Mouse (Mus musculus): ENCODE measurements around the gene Mrpl22. TPM values are rescaled to one million over a fixed set of nuclear protein-coding genes. Genes with fewer than 3 reads are reported as not detected.
"Not testable (repeated sequence)": the region's sequence is repeated elsewhere in the genome, so short reads cannot be mapped to it uniquely, and the experiment has no call there.

The Mrpl22 gene
- polyA plus RNA-seq, 1 experiment from 2014 or later: 138 TPM

GRCm38 (mm10) chr11:58201052-58201451 is 29.6 kb downstream of the Mrpl22 start:
- no peak overlapping the region for H3K4me2 ChIP-seq (replicated peaks; ENCODE audit: low read depth, low read length)
- H3K4me1 ChIP-seq (ENCODE audit: insufficient read depth, low read length): no peaks in the 10 kb centered on the region
- H3K36me3 ChIP-seq (ENCODE audit: insufficient read depth, low read length): no peaks in the 10 kb centered on the region
- H3K27me3 ChIP-seq (ENCODE audit: insufficient read depth, low read length): no peaks in the 10 kb centered on the region
- H3K4me3 ChIP-seq (ENCODE audit: low read length): no peak overlapping the region
- H3K9ac ChIP-seq (replicated peaks; ENCODE audit: low read length): no peak overlapping the region
- ATAC-seq (ENCODE audit: low FRiP score, low TSS enrichment): no peak
- H3K27ac ChIP-seq (ENCODE audit: low read length): no peak overlapping the region
- WGBS: 91% methylated on average over 12 of the region's 12 CpGs
- H3K9me3 ChIP-seq (ENCODE audit: low read length): no peaks in the 10 kb centered on the region

DNA sequence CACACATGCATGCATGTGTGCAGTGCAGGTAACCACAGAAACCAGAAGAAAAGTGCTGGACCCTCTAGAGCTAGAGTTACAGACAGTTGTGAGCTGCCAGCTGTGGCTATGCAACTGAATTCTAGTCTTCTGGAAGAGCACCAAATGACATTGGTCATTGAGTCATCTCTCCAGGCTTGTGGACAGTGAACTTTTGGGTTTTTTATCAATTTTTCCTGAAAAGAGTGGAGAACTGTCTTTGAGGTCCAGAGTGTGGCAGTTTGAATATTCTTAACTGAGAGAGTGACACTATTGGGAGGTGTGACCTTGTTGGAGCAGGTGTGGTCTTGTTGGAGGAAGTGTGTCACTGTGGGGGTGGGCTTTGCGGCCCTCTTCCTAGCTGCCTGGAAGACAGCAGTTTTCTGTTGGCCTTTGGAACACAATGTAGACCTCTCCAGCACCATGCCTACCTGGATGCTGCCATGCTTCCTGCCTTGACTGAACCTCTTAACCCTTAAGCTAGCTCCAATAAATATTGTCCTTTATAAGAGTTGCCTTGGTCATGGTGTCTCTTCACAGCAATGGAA is 38.9 kb downstream of the Mrpl22 start:
- no peaks in the 10 kb centered on the region for H3K9me3 ChIP-seq (ENCODE audit: low read length)
- H3K9ac ChIP-seq (replicated peaks; ENCODE audit: low read length): no peak overlapping the region
- H3K27me3 ChIP-seq (ENCODE audit: insufficient read depth, low read length): no peaks in the 10 kb centered on the region
- no peak overlapping the region for H3K4me2 ChIP-seq (replicated peaks; ENCODE audit: low read depth, low read length)
- H3K27ac ChIP-seq (ENCODE audit: low read length): no peak overlapping the region
- WGBS: 96% methylated on average over 1 of the region's 1 CpGs
- H3K4me3 ChIP-seq (ENCODE audit: low read length): no peak overlapping the region
- no peaks in the 10 kb centered on the region for H3K36me3 ChIP-seq (ENCODE audit: insufficient read depth, low read length)
- no peak for ATAC-seq (ENCODE audit: low FRiP score, low TSS enrichment)
- 0 out of 2 replicates have a peak, but pooled peaks cover 4% of the 10 kb centered on the region for H3K4me1 ChIP-seq (ENCODE audit: insufficient read depth, low read length)

DNA sequence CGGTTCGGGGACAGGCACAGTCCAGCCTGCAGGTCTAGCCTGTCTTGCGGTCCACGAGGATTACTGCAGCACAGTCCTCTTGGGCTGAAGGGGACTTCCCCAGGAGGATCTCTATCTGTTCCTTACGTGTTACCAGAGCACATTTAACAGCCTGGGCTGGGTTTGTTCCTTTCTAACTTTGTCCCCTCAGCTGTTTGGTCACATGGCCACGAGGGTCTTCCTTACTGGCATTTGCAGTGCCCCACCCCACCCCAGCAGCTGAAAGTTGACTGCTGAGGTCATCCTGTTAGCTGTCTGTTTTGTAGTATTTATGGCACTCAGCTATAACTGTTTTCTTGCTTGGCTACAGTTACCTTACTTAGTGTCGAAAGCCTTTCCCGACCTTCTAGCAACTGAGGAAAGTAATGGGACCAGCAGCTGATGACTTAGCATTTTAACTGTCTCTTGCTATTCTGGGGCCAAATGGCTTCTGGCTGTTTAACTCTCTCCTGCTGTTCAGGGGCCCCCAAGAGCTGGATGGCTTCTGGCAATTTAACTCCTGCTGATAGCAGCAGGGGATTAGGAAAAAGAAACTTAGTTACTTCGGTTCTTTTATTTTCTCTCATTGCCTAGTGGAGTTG is 39.7 kb downstream of the Mrpl22 start:
- Histone ChIP-seq H3K9me3 (ENCODE audit: low read length) (no peaks in the 10 kb centered on the region), H3K36me3 (ENCODE audit: insufficient read depth, low read length) (no peaks in the 10 kb centered on the region), H3K4me3 (ENCODE audit: low read length) (no peak overlapping the region), H3K27ac (ENCODE audit: low read length) (no peak overlapping the region), H3K27me3 (ENCODE audit: insufficient read depth, low read length) (no peaks in the 10 kb centered on the region), H3K4me2 (replicated peaks; ENCODE audit: low read depth, low read length) (no peak overlapping the region), H3K9ac (replicated peaks; ENCODE audit: low read length) (no peak overlapping the region), H3K4me1 (ENCODE audit: insufficient read depth, low read length) (0 out of 2 replicates have a peak, but pooled peaks cover 4% of the 10 kb centered on the region)
- WGBS: 24% methylated on average over 9 of the region's 9 CpGs
- 0 out of 2 replicates have a peak, but pooled peaks have one; percentile 24 for ATAC-seq (ENCODE audit: low FRiP score, low TSS enrichment)

DNA sequence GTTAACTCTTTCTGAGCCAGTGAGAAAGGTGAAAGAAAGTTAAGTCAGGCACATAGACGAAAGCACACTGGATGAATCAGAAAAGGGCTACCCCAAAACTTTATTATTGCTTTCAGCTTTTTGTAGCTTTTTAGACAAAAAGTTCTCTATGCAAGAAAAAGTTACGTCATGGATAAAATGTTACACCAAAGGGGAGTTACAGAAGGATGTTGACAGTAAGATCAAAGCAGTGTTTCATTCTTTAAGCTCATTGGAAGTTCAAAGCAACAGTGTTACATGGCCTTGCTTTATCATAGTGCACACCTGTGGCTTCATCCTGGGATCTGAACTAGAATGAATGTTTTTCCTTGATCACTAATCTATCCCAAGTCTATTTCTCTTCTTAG is 40.2 kb downstream of the Mrpl22 start:
- Histone ChIP-seq H3K4me1 (ENCODE audit: insufficient read depth, low read length) (0 out of 2 replicates have a peak, but pooled peaks cover 4% of the 10 kb centered on the region), H3K27ac (ENCODE audit: low read length) (no peak overlapping the region), H3K27me3 (ENCODE audit: insufficient read depth, low read length) (no peaks in the 10 kb centered on the region), H3K9me3 (ENCODE audit: low read length) (no peaks in the 10 kb centered on the region), H3K36me3 (ENCODE audit: insufficient read depth, low read length) (no peaks in the 10 kb centered on the region), H3K9ac (replicated peaks; ENCODE audit: low read length) (no peak overlapping the region), H3K4me2 (replicated peaks; ENCODE audit: low read depth, low read length) (no peak overlapping the region), H3K4me3 (ENCODE audit: low read length) (no peak overlapping the region)
- ATAC-seq (ENCODE audit: low FRiP score, low TSS enrichment): no peak
- 27% methylated on average over 2 of the region's 2 CpGs for WGBS

DNA sequence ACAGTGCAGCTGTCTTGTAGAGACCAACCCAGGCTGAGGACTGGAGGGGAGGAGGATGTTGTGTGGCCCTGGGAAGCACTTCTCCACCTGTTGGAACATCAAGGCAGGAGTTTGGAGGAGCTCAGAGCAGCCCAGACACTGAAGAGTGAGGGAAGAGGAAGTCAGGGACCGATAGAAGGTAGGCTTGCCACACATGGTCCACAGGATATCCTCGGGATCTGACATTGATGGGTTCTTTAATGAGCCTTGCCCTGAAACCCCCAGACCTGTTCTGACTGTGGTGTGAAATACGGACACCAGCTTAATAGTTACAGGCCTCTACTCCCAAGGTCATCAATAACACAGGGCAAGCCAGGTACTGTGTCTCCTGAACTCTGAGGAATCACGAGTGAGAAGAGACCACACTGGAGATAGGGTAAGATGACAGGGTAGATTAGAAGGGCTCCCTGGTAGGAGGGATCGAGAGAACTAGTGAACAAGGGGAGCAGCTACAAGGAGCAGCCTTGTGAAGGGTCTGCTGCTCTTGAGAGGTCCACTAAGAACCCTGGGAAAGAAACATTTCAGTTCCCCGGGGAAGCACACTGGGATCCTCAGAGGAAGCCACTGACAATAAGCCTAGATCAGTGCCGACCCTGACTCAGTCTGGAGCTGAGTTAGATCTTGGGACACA is 42.3 kb downstream of the Mrpl22 start:
- Histone ChIP-seq H3K27ac (ENCODE audit: low read length) (no peak overlapping the region), H3K4me2 (replicated peaks; ENCODE audit: low read depth, low read length) (no peak overlapping the region), H3K9ac (replicated peaks; ENCODE audit: low read length) (no peak overlapping the region), H3K27me3 (ENCODE audit: insufficient read depth, low read length) (no peaks in the 10 kb centered on the region), H3K9me3 (ENCODE audit: low read length) (no peaks in the 10 kb centered on the region), H3K36me3 (ENCODE audit: insufficient read depth, low read length) (no peaks in the 10 kb centered on the region), H3K4me1 (ENCODE audit: insufficient read depth, low read length) (0 out of 2 replicates have a peak, but pooled peaks cover 4% of the 10 kb centered on the region), H3K4me3 (ENCODE audit: low read length) (no peak overlapping the region)
- WGBS: 82% methylated on average over 7 of the region's 7 CpGs
- no peak for ATAC-seq (ENCODE audit: low FRiP score, low TSS enrichment)

- Histone ChIP-seq H3K4me3 (ENCODE audit: low read length) (peak overlapping the region; percentile 54), H3K9ac (replicated peaks; ENCODE audit: low read length) (peak overlapping the region; percentile 69), H3K27me3 (ENCODE audit: insufficient read depth, low read length) (no peaks in the 10 kb centered on the region), H3K4me1 (ENCODE audit: insufficient read depth, low read length) (0 out of 2 replicates have a peak, but pooled peaks cover 4% of the 10 kb centered on the region), H3K4me2 (replicated peaks; ENCODE audit: low read depth, low read length) (peak overlapping the region; percentile 63), H3K9me3 (ENCODE audit: low read length) (no peaks in the 10 kb centered on the region), H3K27ac (ENCODE audit: low read length) (no peak overlapping the region), H3K36me3 (ENCODE audit: insufficient read depth, low read length) (no peaks in the 10 kb centered on the region)
- WGBS: 30% methylated on average over 16 of the region's 17 CpGs
- ATAC-seq (ENCODE audit: low FRiP score, low TSS enrichment): peak; percentile 86
These were observed 43.1 kb downstream of the Mrpl22 start for GRCm38 (mm10) chr11:58214391-58215048.

DNA sequence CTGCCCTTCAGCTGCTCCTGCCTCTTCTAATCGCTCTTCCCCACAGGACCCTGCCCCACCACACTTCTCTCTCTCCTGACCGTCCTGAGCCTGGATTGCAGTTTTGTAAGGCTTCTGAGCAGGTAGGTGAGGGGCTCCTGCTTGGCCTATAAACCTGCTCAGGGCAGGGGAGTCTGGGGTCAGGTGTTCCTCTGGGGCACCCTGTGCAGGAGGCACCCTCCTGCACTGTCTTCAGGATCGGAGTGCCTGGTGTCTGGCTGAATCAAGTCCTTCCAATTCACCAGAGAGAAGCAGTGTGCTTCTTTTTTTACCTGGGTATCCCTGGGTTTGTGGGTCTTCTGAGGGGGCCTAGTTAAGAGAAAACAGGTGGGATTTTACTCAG is 43.6 kb downstream of the Mrpl22 start:
- peak; percentile 58; the same call in 1 of the 2 replicates for ATAC-seq (ENCODE audit: low FRiP score, low TSS enrichment)

GRCm38 (mm10) chr11:58215814-58216213 is 44.4 kb downstream of the Mrpl22 start:
- H3K4me1 ChIP-seq (ENCODE audit: insufficient read depth, low read length): 0 out of 2 replicates have a peak, but pooled peaks cover 4% of the 10 kb centered on the region
- no peak overlapping the region for H3K9ac ChIP-seq (replicated peaks; ENCODE audit: low read length)
- no peak overlapping the region for H3K4me3 ChIP-seq (ENCODE audit: low read length)
- no peak overlapping the region for H3K4me2 ChIP-seq (replicated peaks; ENCODE audit: low read depth, low read length)
- H3K27me3 ChIP-seq (ENCODE audit: insufficient read depth, low read length): no peaks in the 10 kb centered on the region
- no peaks in the 10 kb centered on the region for H3K36me3 ChIP-seq (ENCODE audit: insufficient read depth, low read length)
- 90% methylated on average over 5 of the region's 5 CpGs for WGBS
- no peaks in the 10 kb centered on the region for H3K9me3 ChIP-seq (ENCODE audit: low read length)
- no peak for ATAC-seq (ENCODE audit: low FRiP score, low TSS enrichment)
- no peak overlapping the region for H3K27ac ChIP-seq (ENCODE audit: low read length)

More for the DNA sequence above, 43.6 kb downstream of the Mrpl22 start:
- H3K36me3 ChIP-seq (ENCODE audit: insufficient read depth, low read length); H3K4me1 ChIP-seq (ENCODE audit: insufficient read depth, low read length); H3K9ac ChIP-seq (replicated peaks; ENCODE audit: low read length); H3K27ac ChIP-seq (ENCODE audit: low read length); H3K9me3 ChIP-seq (ENCODE audit: low read length); H3K27me3 ChIP-seq (ENCODE audit: insufficient read depth, low read length): not testable (repeated sequence)
- Histone ChIP-seq H3K4me2 (replicated peaks; ENCODE audit: low read depth, low read length) (peak overlapping the region; percentile 63), H3K4me3 (ENCODE audit: low read length) (peak overlapping the region; percentile 54)
- 47% methylated on average over 1 of the region's 3 CpGs for WGBS

- Histone ChIP-seq H3K9ac (replicated peaks; ENCODE audit: low read length) (no peak overlapping the region), H3K4me2 (replicated peaks; ENCODE audit: low read depth, low read length) (no peak overlapping the region), H3K9me3 (ENCODE audit: low read length) (no peaks in the 10 kb centered on the region), H3K27me3 (ENCODE audit: insufficient read depth, low read length) (no peaks in the 10 kb centered on the region), H3K36me3 (ENCODE audit: insufficient read depth, low read length) (no peaks in the 10 kb centered on the region), H3K4me3 (ENCODE audit: low read length) (no peak overlapping the region), H3K4me1 (ENCODE audit: insufficient read depth, low read length) (0 out of 2 replicates have a peak, but pooled peaks cover 4% of the 10 kb centered on the region), H3K27ac (ENCODE audit: low read length) (no peak overlapping the region)
- 82% methylated on average over 6 of the region's 6 CpGs for WGBS
- ATAC-seq (ENCODE audit: low FRiP score, low TSS enrichment): no peak
These were observed 45.4 kb downstream of the Mrpl22 start for GRCm38 (mm10) chr11:58216823-58217222.

All from kidney, embryonic 16.5 days (tissue).